Mouse (Mus musculus): Measurements from ENCODE around the gene Napepld.

DNA sequence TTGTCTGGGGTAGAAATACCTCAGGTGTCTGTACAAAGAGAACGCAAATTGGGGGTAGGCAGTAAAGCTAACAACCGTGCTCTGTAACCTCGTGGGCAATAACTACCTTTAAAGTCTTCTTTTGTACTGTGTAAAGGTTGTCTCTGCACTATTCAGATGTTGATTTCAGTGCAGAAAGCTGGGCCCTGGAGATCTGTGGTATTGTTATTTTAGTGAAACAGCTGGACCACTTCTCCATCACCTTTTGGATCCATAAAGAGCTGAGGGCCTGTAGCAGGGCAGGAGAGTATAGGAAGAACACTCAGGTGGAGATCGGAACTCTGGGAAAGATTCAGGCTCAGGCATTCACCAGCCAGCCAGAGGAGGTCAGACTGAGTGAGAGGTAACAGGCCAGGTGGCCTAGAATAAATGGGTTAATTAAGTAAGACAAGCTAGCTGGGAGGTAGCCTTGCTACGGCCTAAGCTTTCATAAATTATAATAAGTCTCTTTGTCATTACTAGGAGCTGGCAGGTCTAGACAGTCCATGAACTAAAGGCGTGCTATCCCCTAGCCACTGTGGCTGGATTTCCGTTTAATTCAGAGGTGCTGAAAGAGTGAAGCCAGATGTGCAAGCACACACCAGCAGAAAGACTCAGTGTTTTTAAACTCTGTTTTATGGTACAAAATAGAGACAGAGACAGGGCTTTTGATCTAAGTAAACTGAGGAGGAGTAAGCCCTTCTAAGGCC lies 49.1 kb downstream of the Napepld start:
- TF ChIP-seq POLR2A (IDR thresholded peaks at IDR 0.05; ENCODE audit: borderline replicate concordance, insufficient read depth, low read length) (no peak), CTCF (IDR thresholded peaks at IDR 0.05; ENCODE audit: borderline replicate concordance, insufficient read depth, low read depth, low read length) (no peak)
